Mouse (Mus musculus) right cerebral cortex, postnatal 4 days (tissue): ENCODE results near the gene Frat1.

Source experiments
- DNase-seq: peaks from one replicate; pipeline ENCODE4 v3.0.0-alpha.2; 2022

The Frat1 gene

GRCm38 (mm10) chr19:41829381-41830105, at the start of gene Frat1:
TSS of gene Frat1 (plus strand) at chr19:41829970.
- peak; percentile 87 for DNase-seq

DNA sequence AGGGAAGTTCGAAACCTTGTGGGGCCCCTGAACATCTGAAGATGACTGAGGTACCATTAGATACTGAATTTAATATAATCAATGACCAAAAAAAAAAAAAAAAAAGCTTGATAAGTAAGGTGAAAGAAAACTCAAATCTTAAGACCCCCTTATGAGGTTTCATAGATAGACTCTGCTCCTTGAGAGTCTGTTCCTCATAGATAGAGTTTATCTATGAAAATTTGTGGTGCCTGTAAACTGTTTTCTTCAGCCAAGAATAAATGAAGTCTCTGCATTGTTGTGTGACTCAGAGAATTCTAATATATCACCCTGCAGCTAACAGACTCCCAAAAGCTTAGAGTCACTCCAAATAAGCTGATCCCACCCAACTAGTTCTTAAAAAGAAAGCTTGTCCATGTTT, 42.9 kb upstream of the Frat1 start:
- DNase-seq = no peak

DNA sequence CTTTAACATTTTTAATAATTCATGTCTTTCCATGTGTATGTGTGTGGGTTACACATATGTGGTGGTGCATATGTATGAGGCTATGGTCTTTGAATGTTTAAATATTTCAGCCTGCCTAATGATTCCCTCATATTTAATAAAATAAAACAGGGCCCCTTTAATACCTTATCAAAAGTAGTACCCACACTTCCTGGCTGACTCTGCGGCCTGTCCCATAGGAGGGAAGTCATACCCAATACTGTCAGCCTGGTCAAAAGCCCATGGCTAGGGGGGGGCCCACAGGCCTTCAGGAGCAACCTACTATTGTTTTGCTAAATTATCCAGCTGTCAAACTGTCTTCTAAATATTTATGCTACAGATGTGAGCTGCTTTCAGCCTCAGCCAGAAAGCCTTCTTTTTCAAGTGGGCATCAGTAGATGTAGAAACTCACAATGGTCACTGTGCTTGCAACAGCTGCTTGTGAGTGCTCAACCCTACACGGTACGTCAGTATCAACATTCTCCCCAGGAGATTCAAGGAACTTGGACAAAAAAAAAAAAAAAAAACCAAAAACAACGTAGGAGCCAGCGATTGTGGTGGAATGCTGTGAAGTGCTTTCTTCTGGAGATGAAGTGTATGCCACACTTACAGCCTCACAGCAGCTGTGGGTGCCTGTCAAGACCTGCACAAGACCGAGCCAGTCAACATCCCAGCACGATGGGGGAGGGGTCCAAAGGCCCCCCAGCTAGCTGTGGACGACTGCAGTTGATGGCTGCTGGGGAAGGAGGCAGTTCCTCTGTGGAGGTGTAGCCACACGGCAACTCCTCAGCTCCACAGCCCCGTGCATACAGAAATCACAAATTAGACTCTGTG, 40.4 kb upstream of the Frat1 start:
- no peak for DNase-seq

GRCm38 (mm10) chr19:41791384-41791783, 38.4 kb upstream of the Frat1 start:
- no peak for DNase-seq

DNA sequence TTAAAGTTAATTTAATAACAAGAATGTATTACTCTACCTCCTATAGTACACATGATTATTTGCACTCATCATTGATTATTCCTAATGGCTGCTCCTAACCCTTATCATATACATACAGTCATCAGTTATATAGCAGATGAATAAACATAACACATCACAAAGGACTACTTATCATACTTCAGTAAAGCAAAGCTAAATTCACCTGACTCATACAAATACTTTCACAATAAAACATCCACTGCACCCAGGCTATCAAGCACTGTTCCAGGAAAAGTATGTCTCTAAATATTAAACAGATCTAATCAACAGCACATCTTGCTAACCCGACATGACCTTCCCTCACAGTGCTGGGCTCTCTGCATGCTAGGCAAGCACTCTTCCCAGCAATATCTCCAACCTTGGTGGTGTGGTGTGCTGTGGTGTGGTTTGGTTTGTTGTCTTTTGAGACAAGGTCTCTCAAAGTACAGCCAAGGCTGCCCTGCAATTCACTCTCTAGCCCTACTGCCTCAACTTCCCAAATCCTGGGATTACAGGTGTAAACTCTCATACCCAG, 36.8 kb upstream of the Frat1 start:
- no peak for DNase-seq

GRCm38 (mm10) chr19:41794017-41794416, 35.8 kb upstream of the Frat1 start:
- no peak for DNase-seq

GRCm38 (mm10) chr19:41794901-41795300, 34.9 kb upstream of the Frat1 start:
- no peak for DNase-seq

GRCm38 (mm10) chr19:41796148-41796760, 33.5 kb upstream of the Frat1 start:
- DNase-seq = no peak

GRCm38 (mm10) chr19:41796789-41797327, 32.9 kb upstream of the Frat1 start:
- DNase-seq = no peak

DNA sequence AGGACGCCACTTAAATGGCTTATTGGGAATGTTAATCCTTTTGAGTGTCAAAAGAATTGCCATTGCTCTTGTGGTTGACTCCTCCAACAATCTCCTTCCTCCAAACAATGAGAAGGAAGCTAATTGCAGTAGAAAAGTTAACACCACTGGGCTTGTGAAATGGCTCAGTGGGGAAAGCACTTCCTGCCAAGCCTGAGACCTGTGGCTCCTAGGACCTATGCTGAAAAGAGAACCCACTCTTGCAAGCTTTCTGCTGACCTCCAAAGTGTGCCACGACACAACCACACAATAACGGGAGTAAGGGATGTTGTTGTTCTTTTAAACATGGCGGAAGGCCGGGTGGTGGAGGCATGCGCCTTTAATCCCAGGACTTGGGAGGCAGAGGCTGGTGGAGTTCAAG, 32.2 kb upstream of the Frat1 start:
- DNase-seq = no peak

GRCm38 (mm10) chr19:41800451-41800850, 29.3 kb upstream of the Frat1 start:
- DNase-seq = no peak

GRCm38 (mm10) chr19:41800986-41801741, 28.6 kb upstream of the Frat1 start:
- DNase-seq = no peak

DNA sequence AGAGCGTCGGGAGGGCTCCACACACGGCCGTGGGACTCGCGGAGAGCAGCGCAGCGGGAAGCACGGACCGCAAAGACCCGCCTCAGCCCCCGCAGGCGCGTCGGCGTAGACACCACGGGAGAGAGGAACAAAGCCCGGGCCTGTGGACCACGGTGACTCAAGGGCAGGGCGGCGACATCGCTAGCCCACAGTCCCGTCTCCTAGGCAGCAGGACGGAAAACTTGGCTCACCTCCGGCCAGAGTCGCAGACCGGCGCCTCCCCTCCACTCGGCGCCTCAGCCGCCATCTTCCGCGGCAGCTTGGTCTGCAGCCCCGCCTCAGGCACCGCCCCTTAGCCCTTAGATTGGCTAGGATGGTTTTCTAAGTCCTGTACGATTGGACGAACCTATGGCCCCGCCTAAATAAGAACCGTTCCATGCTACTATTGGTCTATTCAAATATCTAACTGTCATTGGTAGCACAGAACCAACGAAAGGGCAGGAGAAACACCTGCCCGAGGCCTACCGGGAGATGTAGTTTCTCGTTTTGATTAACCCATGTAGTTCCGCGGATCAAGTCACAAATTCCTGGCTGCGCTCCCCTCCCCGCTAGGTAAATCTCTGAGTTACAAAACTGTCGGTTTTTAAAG, 27.9 kb upstream of the Frat1 start, which contains the start of gene Arhgap19:
TSS of gene Arhgap19 (minus strand) at position 306 of the 628 bp plus-strand sequence.
- peak; percentile 80 for DNase-seq

GRCm38 (mm10) chr19:41803322-41803721, 26.4 kb upstream of the Frat1 start:
- DNase-seq = peak; percentile 23

DNA sequence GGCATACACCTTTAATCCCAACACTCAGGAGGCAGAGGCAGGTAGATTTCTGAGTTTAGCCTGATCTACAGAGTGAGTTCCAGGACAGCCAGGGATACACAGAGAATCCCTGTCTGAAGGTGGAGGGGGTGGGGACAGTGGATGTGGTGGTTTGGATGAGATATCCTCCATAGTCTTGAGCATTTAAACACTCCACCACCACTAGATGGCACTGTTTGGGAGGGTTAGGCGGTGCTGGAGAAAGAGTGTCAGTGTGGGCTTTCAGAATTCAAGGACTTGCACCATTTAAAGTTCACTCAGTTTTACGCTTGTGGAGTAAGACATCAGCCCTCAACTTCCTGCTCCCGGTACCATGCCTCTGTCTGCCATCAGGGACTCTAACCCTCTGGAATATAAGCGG, 23.9 kb upstream of the Frat1 start:
- DNase-seq = no peak

- DNase-seq = no peak
These were observed 22.3 kb upstream of the Frat1 start for GRCm38 (mm10) chr19:41807497-41807896.

DNA sequence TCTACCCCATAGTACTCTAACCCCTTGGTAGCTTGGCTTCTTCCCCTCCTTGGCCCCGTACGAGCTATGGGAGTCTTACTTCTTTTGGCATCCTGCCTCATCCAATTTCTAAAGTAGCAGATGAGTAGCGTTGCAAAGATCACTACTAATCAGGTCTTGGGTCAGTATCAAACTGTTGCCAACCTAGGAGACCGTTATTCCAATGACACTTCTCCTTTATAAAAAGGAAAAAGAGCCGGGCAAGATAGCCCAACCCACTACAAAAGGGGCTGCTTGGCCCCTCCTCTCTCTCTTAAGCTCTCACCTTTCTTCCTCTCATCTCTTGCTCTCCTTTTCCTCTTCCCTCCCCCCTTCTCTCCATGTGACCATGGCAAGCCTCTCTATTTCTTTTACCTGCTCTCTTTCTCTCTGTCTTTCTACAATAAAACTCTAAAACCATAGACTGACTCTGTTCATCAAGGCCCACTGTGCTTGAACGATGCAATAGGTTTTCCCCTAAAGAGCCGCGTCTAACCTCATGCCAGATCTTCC, 21.6 kb upstream of the Frat1 start:
- no peak for DNase-seq

DNA sequence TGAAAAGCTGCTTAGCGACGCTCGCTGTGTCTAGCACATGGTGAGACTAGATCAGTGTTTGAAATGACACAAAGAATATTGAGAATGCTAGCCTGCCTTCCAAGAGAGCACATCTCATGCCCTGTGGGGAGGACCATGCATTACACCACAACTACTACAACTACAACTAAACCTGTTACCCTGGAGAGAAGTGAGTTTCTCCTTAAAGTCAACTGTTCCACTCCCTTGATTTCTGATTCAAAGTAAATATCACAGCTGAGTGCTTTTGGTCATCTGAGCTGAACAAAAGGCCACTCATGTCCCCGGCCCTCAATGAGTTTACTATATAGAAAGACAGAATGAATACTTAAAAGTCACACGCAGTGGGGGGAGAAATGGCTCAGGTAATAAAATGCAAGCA, 19.7 kb upstream of the Frat1 start:
- no peak for DNase-seq

DNA sequence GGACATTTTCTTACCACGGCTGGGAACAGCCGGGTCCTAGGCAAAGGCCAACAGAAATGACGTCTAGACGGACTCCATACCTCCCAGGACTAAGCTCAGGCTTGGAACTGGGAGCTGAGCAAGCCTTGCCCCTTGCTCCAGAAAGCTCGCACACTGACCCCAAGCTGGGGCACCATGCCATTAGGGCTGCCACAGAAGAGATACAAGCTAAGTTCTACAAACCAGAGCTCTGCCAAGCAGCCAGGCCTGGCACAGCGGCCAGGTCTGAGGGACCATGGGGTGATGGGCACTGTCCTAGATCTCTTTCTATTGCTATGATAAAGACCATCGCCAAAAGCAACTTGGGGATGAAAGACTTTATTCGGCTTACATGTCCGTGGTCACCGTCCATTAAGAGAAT, 17.2 kb upstream of the Frat1 start:
- no peak for DNase-seq

GRCm38 (mm10) chr19:41813374-41813773, 16.4 kb upstream of the Frat1 start:
- DNase-seq = no peak

GRCm38 (mm10) chr19:41816410-41816809, 13.4 kb upstream of the Frat1 start:
- no peak for DNase-seq

GRCm38 (mm10) chr19:41816915-41817314, 12.9 kb upstream of the Frat1 start:
- DNase-seq = no peak
